Mouse (Mus musculus) small intestine, adult 2 months (tissue): ENCODE measurements around the gene Slc13a3.

Experiments used
- CTCF ChIP-seq: fragments of 200-500 bp; IDR thresholded peaks from 2 replicates; pipeline ENCODE4 v1.5.1; 2012; ENCODE audit warnings: low read depth, mild to moderate bottlenecking, control low read depth, inconsistent platforms, low read length, moderate library complexity, mixed read lengths; ENCODE audit not compliant: insufficient replicate concordance, insufficient read length; ENCODE audit errors: extremely low read depth
- POLR2A ChIP-seq: fragments of 200-500 bp; IDR thresholded peaks from 2 replicates; pipeline ENCODE4 v1.6.1; 2012; ENCODE audit warnings: low read depth, mild to moderate bottlenecking, control low read depth, inconsistent platforms, low read length, moderate library complexity

- no peak for TF ChIP-seq CTCF
- no peak for TF ChIP-seq POLR2A
Measured at GRCm38 (mm10) chr2:165370348-165370747, 102.7 kb downstream of the Slc13a3 start.
